14 mouse cellular contexts compared by ENCODE assay signal in genomic region chr17:56381183-56381582, GRCm38 (mm10). TPM values are rescaled to one million over a fixed set of nuclear protein-coding genes. Genes with fewer than 3 reads are reported as not detected.
DNase-seq lines count a peak whose midpoint lies in the region; ATAC-seq and TF ChIP-seq lines count a peak whose summit lies in the region.
"Had no signal": no experiment of that assay in that cellular context is flagged by ENCODE, and none has a peak within 500 bp of the region (broad histone marks: within the 10 kb centered on the region; RNA-seq: fewer than 3 reads in every experiment).

No protein-coding gene starts in this region.

- peaks cover 96% of the 10 kb centered on the region for H3K36me3 ChIP-seq in midbrain, embryonic 14.5 days (ENCODE audit: control insufficient read depth, insufficient read depth, low read length)
- peaks cover 23% of the 10 kb centered on the region for H3K36me3 ChIP-seq in midbrain, embryonic 16.5 days (ENCODE audit: control insufficient read depth, insufficient read depth, low read length)
- peaks cover 23% of the 10 kb centered on the region for H3K36me3 ChIP-seq in hindbrain, embryonic 16.5 days (ENCODE audit: control insufficient read depth, insufficient read depth, low read length)
- no peaks in the 10 kb centered on the region for H3K36me3 ChIP-seq in heart, adult 2 months (ENCODE audit: control insufficient read depth, insufficient read depth, low read length)

- 0 out of 2 replicates have a peak overlapping the region, but pooled peaks have one; percentile 32 for H3K27ac ChIP-seq in midbrain, embryonic 14.5 days (replicated peaks; ENCODE audit: low read depth, low read length)
- no peak overlapping the region; the same call in 1 of the 2 replicates for H3K27ac ChIP-seq in midbrain, embryonic 16.5 days (ENCODE audit: low read length)
- H3K27ac ChIP-seq in hindbrain, embryonic 16.5 days (ENCODE audit: low read depth, low read length), result peak overlapping the region; percentile 9; the same call in 1 of the 2 replicates
- no peak overlapping the region for H3K27ac ChIP-seq in heart, adult 2 months
- H3K27ac ChIP-seq: liver, embryonic 12.5 days; stomach, postnatal 0 days had no signal

- TF ChIP-seq EP300 in heart, adult 2 months (IDR thresholded peaks at IDR 0.05; ENCODE audit: insufficient read depth, low read depth, low read length), result no peak

- no peak for DNase-seq in midbrain, embryonic 14.5 days
- peak; percentile 46 for DNase-seq in kidney, postnatal 10 days
- no peak for DNase-seq in urinary bladder, postnatal 36 days (ENCODE audit: low spot score in 2 of 2)
- DNase-seq in heart, adult 2 months, result no peak
- DNase-seq: adrenal gland, adult 8-10 months; gastrocnemius, postnatal 14 days; lung, postnatal 10 days had no signal

- 0 out of 2 replicates have a peak, but pooled peaks cover 2% of the 10 kb centered on the region for H3K4me1 ChIP-seq in midbrain, embryonic 14.5 days (ENCODE audit: control insufficient read depth, insufficient read depth, low read length)
- no peaks in the 10 kb centered on the region; the same call in 1 of the 2 replicates for H3K4me1 ChIP-seq in midbrain, embryonic 16.5 days (ENCODE audit: control insufficient read depth, insufficient read depth, low read length)
- H3K4me1 ChIP-seq in hindbrain, embryonic 16.5 days (ENCODE audit: control insufficient read depth, insufficient read depth, low read depth, low read length), result peaks cover 31% of the 10 kb centered on the region
- H3K4me1 ChIP-seq in heart, adult 2 months (ENCODE audit: control insufficient read depth, insufficient read depth, low read length), result peaks cover 2% of the 10 kb centered on the region; the same call in 1 of the 2 replicates
- H3K4me1 ChIP-seq: liver, embryonic 12.5 days had no signal

- 50% methylated on average over 5 of the region's 5 CpGs for WGBS in midbrain, embryonic 14.5 days
- WGBS in midbrain, embryonic 16.5 days, result 69% methylated on average over 5 of the region's 5 CpGs
- 68% methylated on average over 5 of the region's 5 CpGs for WGBS in hindbrain, embryonic 16.5 days
- 95% methylated on average over 5 of the region's 5 CpGs for WGBS in heart, adult 2 months

- H3K4me2 ChIP-seq in midbrain, embryonic 14.5 days (ENCODE audit: low read length), result no peak overlapping the region
- no peak overlapping the region for H3K4me2 ChIP-seq in midbrain, embryonic 16.5 days (ENCODE audit: low read length)
- H3K4me2 ChIP-seq in hindbrain, embryonic 16.5 days (ENCODE audit: low read length), result no peak overlapping the region
- H3K4me2 ChIP-seq: liver, embryonic 12.5 days; midbrain, embryonic 15.5 days had no signal

- H3K4me3 ChIP-seq in midbrain, embryonic 14.5 days (replicated peaks; ENCODE audit: low read depth, low read length), result no peak overlapping the region
- no peak overlapping the region for H3K4me3 ChIP-seq in midbrain, embryonic 16.5 days (ENCODE audit: low read depth, low read length)
- no peak overlapping the region for H3K4me3 ChIP-seq in hindbrain, embryonic 16.5 days (ENCODE audit: low read length)
- H3K4me3 ChIP-seq in heart, adult 2 months, result no peak overlapping the region
- H3K4me3 ChIP-seq: liver, embryonic 12.5 days; midbrain, embryonic 15.5 days had no signal

- ATAC-seq in midbrain, embryonic 14.5 days (ENCODE audit: low FRiP score, low TSS enrichment), result no peak
- ATAC-seq in midbrain, embryonic 16.5 days, result no peak
- ATAC-seq in hindbrain, embryonic 16.5 days, result no peak
- ATAC-seq in erythroblast, adult 5-6 weeks (replicated peaks; ENCODE audit: low FRiP score, poor library complexity, severe bottlenecking), result no peak
- ATAC-seq: inflammation-experienced regulatory T-cells, adult 6 months; liver, embryonic 12.5 days; midbrain, embryonic 15.5 days had no signal

- TF ChIP-seq CTCF in heart, adult 2 months (IDR thresholded peaks at IDR 0.05), result no peak

- H3K79me2 ChIP-seq in heart, adult 2 months (replicated peaks; ENCODE audit: control insufficient read depth, insufficient read depth, low read length), result no peaks in the 10 kb centered on the region

- intact Hi-C loops in heart, adult 2 months (cut with DNase I), result no loop called here

- no peak for TF ChIP-seq POLR2A in heart, adult 2 months (IDR thresholded peaks at IDR 0.05; ENCODE audit: insufficient read depth, low read depth, low read length)

- no peak overlapping the region for H3K9ac ChIP-seq in midbrain, embryonic 14.5 days (replicated peaks; ENCODE audit: low read length)
- no peak overlapping the region for H3K9ac ChIP-seq in midbrain, embryonic 16.5 days (ENCODE audit: low read depth, low read length)
- H3K9ac ChIP-seq in hindbrain, embryonic 16.5 days (ENCODE audit: low read depth, low read length), result no peak overlapping the region
- H3K9ac ChIP-seq in heart, adult 2 months (ENCODE audit: low read depth, low read length), result no peak overlapping the region
- H3K9ac ChIP-seq: liver, embryonic 12.5 days; midbrain, embryonic 15.5 days had no signal

- H3K27me3 ChIP-seq in midbrain, embryonic 14.5 days (ENCODE audit: control insufficient read depth, insufficient read depth, low read length), result no peaks in the 10 kb centered on the region
- no peaks in the 10 kb centered on the region for H3K27me3 ChIP-seq in midbrain, embryonic 16.5 days (ENCODE audit: control insufficient read depth, insufficient read depth, low read depth, low read length)
- H3K27me3 ChIP-seq in hindbrain, embryonic 16.5 days (replicated peaks; ENCODE audit: control insufficient read depth, insufficient read depth, low read length), result no peaks in the 10 kb centered on the region
- no peaks in the 10 kb centered on the region for H3K27me3 ChIP-seq in heart, adult 2 months (ENCODE audit: control insufficient read depth, insufficient read depth, low read length)
- H3K27me3 ChIP-seq: liver, embryonic 12.5 days; midbrain, embryonic 15.5 days had no signal

- H3K9me3 ChIP-seq in midbrain, embryonic 14.5 days (ENCODE audit: control insufficient read depth, low read length), result no peaks in the 10 kb centered on the region
- H3K9me3 ChIP-seq in midbrain, embryonic 16.5 days (replicated peaks; ENCODE audit: control insufficient read depth, low read length, poor library complexity, severe bottlenecking), result no peaks in the 10 kb centered on the region
- no peaks in the 10 kb centered on the region for H3K9me3 ChIP-seq in hindbrain, embryonic 16.5 days (ENCODE audit: control insufficient read depth, low read length)
- H3K9me3 ChIP-seq: liver, embryonic 12.5 days; midbrain, embryonic 15.5 days had no signal

RNA-seq across cellular contexts. Expression of gene Kdm4b, which starts 55.3 kb away (rescaled TPM):
- 72.4 and 78.9 TPM in 2 replicates for polyA plus RNA-seq in midbrain, embryonic 14.5 days (2014; fragmentation: Nextera tagmentation; extraction: Ambion mirVana)
- 63.7 and 75.3 TPM in 2 replicates for polyA plus RNA-seq in midbrain, embryonic 16.5 days (2015; fragmentation: Nextera tagmentation; extraction: Ambion mirVana)
- polyA plus RNA-seq in hindbrain, embryonic 16.5 days (2015; fragmentation: Nextera tagmentation; extraction: Ambion mirVana), result 53.5 and 70.3 TPM in 2 replicates
- 10 to 100 TPM; 26.2 to 36.1 TPM for total RNA-seq in heart, adult 2 months (2021)
- 23.0 and 29.7 TPM in 2 replicates for polyA plus RNA-seq in heart, adult 2 months (2012; rRNA removed)
- 1.7 and 5.0 TPM in 2 replicates for total RNA-seq in erythroblast, adult 5-6 weeks (2015; ENCODE audit: low replicate concordance)
- total RNA-seq in erythroblast, adult 5-6 weeks (2017; ENCODE audit: low replicate concordance), result 2.9 and 3.5 TPM in 2 replicates

Comparison
In these comparisons a context has a peak if more than half of its experiments do, and no peak if none do; other contexts are left out.
1. H3K27ac ChIP-seq: peak in midbrain, embryonic 14.5 days (single experiment) and hindbrain, embryonic 16.5 days (single experiment); none in midbrain, embryonic 16.5 days (single experiment) and heart, adult 2 months (single experiment).